Mouse (Mus musculus) midbrain, embryonic 14.5 days (tissue): ENCODE measurements at regions not wholly inside any gene's neighbourhood (a gene's known extent, or its start where the extent isn't known, plus 50 kb on each side); places are given as distances from the start of the nearest gene placed in this dataset.

ENCODE experiments used
- ATAC-seq: fragments of 200-750 bp; cut with Nextera tagmentation; 2 replicates; pipeline ENCODE4 v1.8.0; 2017; ENCODE audit warnings: moderate number of reproducible peaks, moderate library complexity; ENCODE audit not compliant: low FRiP score, low TSS enrichment
- DNase-seq: peaks from one replicate; pipeline ENCODE4 v3.0.0-alpha.2; 2015
- H3K27ac ChIP-seq: fragments of 300-500 bp; sonication (generic); replicated peaks from 2 replicates; pipeline ENCODE4 v1.5.1; 2014; ENCODE audit warnings: mild to moderate bottlenecking, low read depth, low read length, moderate library complexity
- H3K27me3 ChIP-seq: fragments of 300-500 bp; sonication (generic); 2 replicates; pipeline ENCODE4 v1.6.1; 2014; ENCODE audit warnings: low read length, control low read depth, mixed read lengths; ENCODE audit not compliant: control insufficient read depth, insufficient read depth
- H3K36me3 ChIP-seq: fragments of 300-500 bp; sonication (generic); 2 replicates; pipeline ENCODE4 v1.6.1; 2014; ENCODE audit warnings: low read length, control low read depth; ENCODE audit not compliant: control insufficient read depth, insufficient read depth
- H3K4me1 ChIP-seq: fragments of 300-500 bp; sonication (generic); 2 replicates; pipeline ENCODE4 v1.6.1; 2014; ENCODE audit warnings: mild to moderate bottlenecking, antibody characterized with exemption, low read length, control low read depth; ENCODE audit not compliant: control insufficient read depth, insufficient read depth
- H3K4me2 ChIP-seq: fragments of 300-500 bp; sonication (generic); 2 replicates; pipeline ENCODE4 v1.6.1; 2014; ENCODE audit warnings: mild to moderate bottlenecking, low read length, moderate library complexity
- H3K4me3 ChIP-seq: fragments of 300-500 bp; sonication (generic); replicated peaks from 2 replicates; pipeline ENCODE4 v1.5.1; 2014; ENCODE audit warnings: low read depth, low read length
- H3K9ac ChIP-seq: fragments of 300-500 bp; sonication (generic); replicated peaks from 2 replicates; pipeline ENCODE4 v1.6.1; 2014; ENCODE audit warnings: mild to moderate bottlenecking, low read length, moderate library complexity
- H3K9me3 ChIP-seq: fragments of 300-500 bp; sonication (generic); 2 replicates; pipeline ENCODE4 v1.6.1; 2016; ENCODE audit warnings: low read length, control low read depth, mixed read lengths; ENCODE audit not compliant: control insufficient read depth
- WGBS: fragments of 180-500 bp; shearing (Covaris S2); extraction: QIAGEN DNeasy Blood & Tissue Kit; methylation state at CpG from one replicate; pipeline ENCODE4 v1.1.7; 2014; 5-methylcytosine and 5-hydroxymethylcytosine counted together

DNA sequence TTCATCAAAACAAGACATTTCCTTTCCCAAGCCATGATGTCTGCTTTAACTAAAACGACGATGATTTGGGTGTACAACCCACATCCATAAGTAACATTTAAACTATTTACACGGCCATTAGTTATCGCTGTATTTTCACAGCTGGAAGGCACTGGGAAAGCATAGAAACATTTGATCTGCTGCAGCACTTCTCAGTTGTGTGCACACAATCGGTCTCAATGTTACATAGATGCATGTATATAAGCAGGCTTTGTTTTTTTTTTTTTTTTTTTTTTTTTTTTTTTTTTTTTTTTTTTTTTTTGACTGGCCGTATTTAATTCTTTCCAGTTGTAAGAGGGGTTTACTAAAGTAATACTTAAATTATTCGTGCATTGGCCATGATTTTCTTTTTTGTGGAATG lies 1744.1 kb downstream of the Efna5 start:
- WGBS: 83% methylated on average over 7 of the region's 7 CpGs
- ATAC-seq: no peak

DNA sequence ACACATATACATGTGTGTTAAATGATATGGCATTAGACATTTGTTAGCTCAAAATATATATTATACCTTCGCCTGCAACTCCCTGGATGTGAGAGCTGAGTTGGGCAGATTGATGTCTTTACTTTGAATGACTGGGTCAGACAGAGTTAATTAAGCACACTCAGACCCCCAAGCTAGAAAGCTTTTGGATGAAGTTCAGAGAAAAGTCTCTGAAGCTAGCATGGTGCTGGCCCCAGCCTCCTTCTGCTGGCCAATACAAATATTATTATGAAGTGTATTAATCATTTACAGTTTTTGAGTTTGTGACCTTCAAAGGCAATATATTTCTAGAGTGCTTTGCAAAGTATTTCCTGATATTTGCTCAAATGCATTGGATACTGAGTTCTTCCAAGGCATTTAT lies 1753.3 kb downstream of the Efna5 start:
- Histone ChIP-seq H3K4me2 (no peak overlapping the region), H3K27me3 (no peaks in the 10 kb centered on the region)

More for the DNA sequence above, 1744.1 kb downstream of the Efna5 start:
- Histone ChIP-seq H3K36me3 (no peaks in the 10 kb centered on the region), H3K9me3 (no peaks in the 10 kb centered on the region), H3K27me3 (no peaks in the 10 kb centered on the region), H3K9ac (no peak overlapping the region), H3K4me2 (no peak overlapping the region), H3K27ac (no peak overlapping the region), H3K4me1 (no peaks in the 10 kb centered on the region), H3K4me3 (no peak overlapping the region)
- DNase-seq: no peak

GRCm38 (mm10) chr17:61106302-61106701 lies 1774.8 kb downstream of the Efna5 start:
- no peak for DNase-seq
- Histone ChIP-seq H3K4me1 (no peaks in the 10 kb centered on the region), H3K36me3 (no peaks in the 10 kb centered on the region), H3K9ac (no peak overlapping the region), H3K4me2 (no peak overlapping the region), H3K4me3 (no peak overlapping the region), H3K27me3 (no peaks in the 10 kb centered on the region), H3K27ac (no peak overlapping the region), H3K9me3 (no peaks in the 10 kb centered on the region)
- ATAC-seq: no peak
- 86% methylated on average over 1 of the region's 1 CpGs for WGBS

More for the DNA sequence above, 1753.3 kb downstream of the Efna5 start:
- ATAC-seq (no peak), DNase-seq (no peak)
- 82% methylated on average over 1 of the region's 1 CpGs for WGBS
- Histone ChIP-seq H3K27ac (no peak overlapping the region), H3K4me1 (no peaks in the 10 kb centered on the region), H3K9me3 (no peaks in the 10 kb centered on the region), H3K9ac (no peak overlapping the region), H3K4me3 (no peak overlapping the region), H3K36me3 (no peaks in the 10 kb centered on the region)

GRCm38 (mm10) chr17:61060450-61060849 lies 1820.7 kb downstream of the Efna5 start:
- WGBS: 94% methylated on average over 5 of the region's 5 CpGs

DNA sequence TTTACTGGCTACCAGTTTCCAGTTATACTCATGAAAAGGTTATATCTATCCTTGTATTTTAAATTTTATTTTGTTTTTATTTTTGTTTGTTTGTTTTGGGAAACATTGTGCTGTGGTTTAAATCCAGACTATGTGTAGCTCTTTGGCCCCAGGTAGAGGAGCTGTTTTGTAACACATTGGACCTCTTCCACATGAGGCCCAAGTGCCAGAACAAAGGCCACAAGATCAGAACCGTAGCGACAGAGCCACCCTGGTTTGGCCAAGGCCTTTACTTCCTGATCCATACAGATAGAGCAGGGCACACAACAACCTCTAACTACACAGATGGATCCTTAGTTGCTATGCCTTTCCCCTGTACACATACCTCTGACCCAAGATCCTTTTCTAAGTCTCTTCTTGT lies 1822.6 kb downstream of the Efna5 start:
- no peak for ATAC-seq
- no peaks in the 10 kb centered on the region for H3K36me3 ChIP-seq
- DNase-seq: no peak
- no peaks in the 10 kb centered on the region for H3K9me3 ChIP-seq
- no peak overlapping the region for H3K4me3 ChIP-seq
- WGBS: 95% methylated on average over 2 of the region's 2 CpGs
- H3K9ac ChIP-seq: no peak overlapping the region
- H3K4me2 ChIP-seq: no peak overlapping the region
- H3K27ac ChIP-seq: no peak overlapping the region
- no peaks in the 10 kb centered on the region for H3K27me3 ChIP-seq
- H3K4me1 ChIP-seq: no peaks in the 10 kb centered on the region

More at GRCm38 (mm10) chr17:61060450-61060849, 1820.7 kb downstream of the Efna5 start:
- Histone ChIP-seq H3K27me3 (no peaks in the 10 kb centered on the region), H3K36me3 (no peaks in the 10 kb centered on the region), H3K4me2 (no peak overlapping the region), H3K4me3 (no peak overlapping the region), H3K9me3 (no peaks in the 10 kb centered on the region), H3K9ac (no peak overlapping the region), H3K27ac (no peak overlapping the region), H3K4me1 (no peaks in the 10 kb centered on the region)
- DNase-seq (no peak), ATAC-seq (no peak)

DNA sequence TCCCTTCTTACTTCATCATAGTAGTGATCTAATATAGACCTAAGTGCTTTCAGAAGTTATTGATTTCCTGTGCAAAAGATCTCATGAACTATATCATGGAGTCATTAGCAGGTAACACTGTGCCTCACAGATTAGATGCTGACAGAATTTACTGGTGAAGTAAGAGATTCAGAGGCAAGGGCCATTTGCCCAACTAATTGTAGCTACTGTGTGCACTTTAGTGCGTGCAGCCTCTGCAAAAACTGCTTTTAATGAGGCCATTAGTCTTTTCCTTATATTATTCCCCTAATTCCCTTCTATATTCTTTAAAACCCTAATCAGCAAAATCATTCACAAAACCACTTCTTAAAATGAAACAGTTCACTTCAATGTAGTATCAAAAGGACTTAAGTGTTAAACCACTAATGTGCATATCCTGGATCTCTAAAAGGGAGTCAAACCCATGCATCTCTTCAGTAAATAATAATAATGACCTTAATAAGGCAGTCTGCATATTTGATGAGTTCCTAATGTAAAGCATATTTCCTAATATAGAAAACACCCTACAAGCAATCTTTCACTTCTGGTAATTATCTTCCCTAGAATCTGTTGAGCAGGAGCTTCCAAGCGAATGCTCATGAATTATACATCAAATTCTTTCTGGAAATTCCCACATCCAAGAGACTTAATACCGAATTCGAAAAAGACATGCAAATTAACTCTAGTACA lies 1847.4 kb downstream of the Efna5 start:
- Histone ChIP-seq H3K27me3 (no peaks in the 10 kb centered on the region), H3K4me3 (no peak overlapping the region), H3K9me3 (no peaks in the 10 kb centered on the region), H3K4me2 (no peak overlapping the region), H3K4me1 (peaks cover 4% of the 10 kb centered on the region; the same call in 1 of the 2 replicates), H3K27ac (no peak overlapping the region), H3K36me3 (no peaks in the 10 kb centered on the region), H3K9ac (no peak overlapping the region)
- WGBS: 27% methylated on average over 4 of the region's 4 CpGs
- peak; percentile 61 for DNase-seq
- ATAC-seq: no peak

GRCm38 (mm10) chr17:61018647-61019046 lies 1862.5 kb downstream of the Efna5 start:
- no peak overlapping the region for H3K9ac ChIP-seq
- H3K4me3 ChIP-seq: no peak overlapping the region
- 41% methylated on average over 4 of the region's 4 CpGs for WGBS
- H3K36me3 ChIP-seq: no peaks in the 10 kb centered on the region
- H3K27ac ChIP-seq: no peak overlapping the region
- ATAC-seq (no peak), DNase-seq (peak; percentile 6)
- H3K4me1 ChIP-seq: no peaks in the 10 kb centered on the region
- no peak overlapping the region for H3K4me2 ChIP-seq
- no peaks in the 10 kb centered on the region for H3K27me3 ChIP-seq
- H3K9me3 ChIP-seq: no peaks in the 10 kb centered on the region
